Mouse (Mus musculus): ENCODE results near the gene 4833439L19Rik. TPM values are rescaled to one million over a fixed set of nuclear protein-coding genes. Genes with fewer than 3 reads are reported as not detected.
"Not testable (repeated sequence)": the region's sequence is repeated elsewhere in the genome, so short reads cannot be mapped to it uniquely, and the experiment has no call there.

4833439L19Rik gene
- 240 and 251 TPM in 2 replicates for polyA plus RNA-seq (2014; fragmentation: Nextera tagmentation; extraction: Ambion mirVana)

GRCm38 (mm10) chr13:54565201-54565581 is at the start of gene 4833439L19Rik:
Gene 4833439L19Rik (minus strand): TSS chr13:54565435.
- ATAC-seq (ENCODE audit: low read depth): peak; percentile 97
- 1% methylated on average over 26 of the region's 27 CpGs for WGBS

GRCm38 (mm10) chr13:54613141-54613540 is 47.9 kb upstream of the 4833439L19Rik start:
- H3K4me1 ChIP-seq (ENCODE audit: control insufficient read depth, insufficient read depth, low read length): peaks cover 25% of the 10 kb centered on the region
- H3K36me3 ChIP-seq (ENCODE audit: control insufficient read depth, insufficient read depth, low read length); H3K9me3 ChIP-seq (ENCODE audit: control insufficient read depth, low read length); H3K4me3 ChIP-seq (ENCODE audit: low read depth, low read length); H3K27me3 ChIP-seq (ENCODE audit: control insufficient read depth, insufficient read depth, low read length); ATAC-seq (ENCODE audit: low read depth); H3K27ac ChIP-seq (ENCODE audit: low read depth, low read length); H3K4me2 ChIP-seq (ENCODE audit: low read depth, low read length); H3K9ac ChIP-seq (replicated peaks; ENCODE audit: low read depth, low read length): not testable (repeated sequence)
- WGBS: 88% methylated on average over 8 of the region's 8 CpGs

More at GRCm38 (mm10) chr13:54565201-54565581, at the start of gene 4833439L19Rik:
- H3K36me3 ChIP-seq (ENCODE audit: control insufficient read depth, insufficient read depth, low read length): 0 out of 2 replicates have a peak, but pooled peaks cover 16% of the 10 kb centered on the region
- H3K27me3 ChIP-seq (ENCODE audit: control insufficient read depth, insufficient read depth, low read length): no peaks in the 10 kb centered on the region; the same call in 1 of the 2 replicates
- peak within 1 kb of the TSS; percentile 75 for H3K4me2 ChIP-seq (ENCODE audit: low read depth, low read length)
- H3K9ac ChIP-seq (replicated peaks; ENCODE audit: low read depth, low read length): peak within 1 kb of the TSS; percentile 92
- peak within 1 kb of the TSS; percentile 85 for H3K27ac ChIP-seq (ENCODE audit: low read depth, low read length)
- H3K4me1 ChIP-seq (ENCODE audit: control insufficient read depth, insufficient read depth, low read length): peaks cover 5% of the 10 kb centered on the region; the same call in 1 of the 2 replicates
- H3K4me3 ChIP-seq (ENCODE audit: low read depth, low read length): peak within 1 kb of the TSS; percentile 97
- no peaks in the 10 kb centered on the region for H3K9me3 ChIP-seq (ENCODE audit: control insufficient read depth, low read length)

- Histone ChIP-seq H3K9me3 (ENCODE audit: control insufficient read depth, low read length) (no peaks in the 10 kb centered on the region), H3K36me3 (ENCODE audit: control insufficient read depth, insufficient read depth, low read length) (peaks cover under 1% of the 10 kb centered on the region; the same call in 1 of the 2 replicates), H3K27me3 (ENCODE audit: control insufficient read depth, insufficient read depth, low read length) (no peaks in the 10 kb centered on the region), H3K4me2 (ENCODE audit: low read depth, low read length) (peak within 1 kb of the TSS; percentile 71), H3K9ac (replicated peaks; ENCODE audit: low read depth, low read length) (peak within 1 kb of the TSS; percentile 91), H3K4me1 (ENCODE audit: control insufficient read depth, insufficient read depth, low read length) (peaks cover 26% of the 10 kb centered on the region), H3K4me3 (ENCODE audit: low read depth, low read length) (peak within 1 kb of the TSS; percentile 75), H3K27ac (ENCODE audit: low read depth, low read length) (peak within 1 kb of the TSS; percentile 80)
- peak; percentile 72 for ATAC-seq (ENCODE audit: low read depth)
- under 1% methylated on average over 60 of the region's 66 CpGs for WGBS
These were observed 45.9 kb upstream of the 4833439L19Rik start, which contains the start of gene Cltb for GRCm38 (mm10) chr13:54610972-54611754. Gene Cltb (minus strand): TSS chr13:54611344.

GRCm38 (mm10) chr13:54610613-54610971 is 45.4 kb upstream of the 4833439L19Rik start:
- Histone ChIP-seq H3K4me3 (ENCODE audit: low read depth, low read length) (peak overlapping the region; percentile 75), H3K36me3 (ENCODE audit: control insufficient read depth, insufficient read depth, low read length) (peaks cover 6% of the 10 kb centered on the region; the same call in 1 of the 2 replicates), H3K9ac (replicated peaks; ENCODE audit: low read depth, low read length) (peak overlapping the region; percentile 91), H3K27ac (ENCODE audit: low read depth, low read length) (peak overlapping the region; percentile 80), H3K4me1 (ENCODE audit: control insufficient read depth, insufficient read depth, low read length) (peaks cover 26% of the 10 kb centered on the region), H3K9me3 (ENCODE audit: control insufficient read depth, low read length) (no peaks in the 10 kb centered on the region), H3K4me2 (ENCODE audit: low read depth, low read length) (peak overlapping the region; percentile 71), H3K27me3 (ENCODE audit: control insufficient read depth, insufficient read depth, low read length) (no peaks in the 10 kb centered on the region)
- ATAC-seq (ENCODE audit: low read depth): peak; percentile 25
- 5% methylated on average over 13 of the region's 13 CpGs for WGBS

GRCm38 (mm10) chr13:54609301-54609700 is 44.1 kb upstream of the 4833439L19Rik start:
- Histone ChIP-seq H3K4me2 (ENCODE audit: low read depth, low read length) (peak overlapping the region; percentile 40), H3K36me3 (ENCODE audit: control insufficient read depth, insufficient read depth, low read length) (peaks cover 9% of the 10 kb centered on the region; the same call in 1 of the 2 replicates), H3K27me3 (ENCODE audit: control insufficient read depth, insufficient read depth, low read length) (no peaks in the 10 kb centered on the region), H3K27ac (ENCODE audit: low read depth, low read length) (no peak overlapping the region), H3K4me1 (ENCODE audit: control insufficient read depth, insufficient read depth, low read length) (peaks cover 26% of the 10 kb centered on the region), H3K9me3 (ENCODE audit: control insufficient read depth, low read length) (no peaks in the 10 kb centered on the region), H3K9ac (replicated peaks; ENCODE audit: low read depth, low read length) (peak overlapping the region; percentile 44), H3K4me3 (ENCODE audit: low read depth, low read length) (0 out of 2 replicates have a peak overlapping the region, but pooled peaks have one; percentile 13)
- no peak for ATAC-seq (ENCODE audit: low read depth)
- 19% methylated on average over 1 of the region's 1 CpGs for WGBS

GRCm38 (mm10) chr13:54608666-54609065 is 43.4 kb upstream of the 4833439L19Rik start:
- H3K4me3 ChIP-seq (ENCODE audit: low read depth, low read length): peak overlapping the region; percentile 13; the same call in 1 of the 2 replicates
- 6% methylated on average over 8 of the region's 8 CpGs for WGBS
- H3K36me3 ChIP-seq (ENCODE audit: control insufficient read depth, insufficient read depth, low read length): peaks cover 9% of the 10 kb centered on the region; the same call in 1 of the 2 replicates
- no peak for ATAC-seq (ENCODE audit: low read depth)
- H3K4me1 ChIP-seq (ENCODE audit: control insufficient read depth, insufficient read depth, low read length): peaks cover 26% of the 10 kb centered on the region
- H3K4me2 ChIP-seq (ENCODE audit: low read depth, low read length): peak overlapping the region; percentile 40
- H3K9ac ChIP-seq (replicated peaks; ENCODE audit: low read depth, low read length): peak overlapping the region; percentile 44
- H3K27ac ChIP-seq (ENCODE audit: low read depth, low read length): no peak overlapping the region
- no peaks in the 10 kb centered on the region for H3K9me3 ChIP-seq (ENCODE audit: control insufficient read depth, low read length)
- H3K27me3 ChIP-seq (ENCODE audit: control insufficient read depth, insufficient read depth, low read length): no peaks in the 10 kb centered on the region

- Histone ChIP-seq H3K4me1 (ENCODE audit: control insufficient read depth, insufficient read depth, low read length) (peaks cover 26% of the 10 kb centered on the region), H3K4me3 (ENCODE audit: low read depth, low read length) (no peak overlapping the region), H3K4me2 (ENCODE audit: low read depth, low read length) (peak overlapping the region; percentile 40; the same call in 1 of the 2 replicates), H3K27me3 (ENCODE audit: control insufficient read depth, insufficient read depth, low read length) (no peaks in the 10 kb centered on the region), H3K9ac (replicated peaks; ENCODE audit: low read depth, low read length) (no peak overlapping the region), H3K9me3 (ENCODE audit: control insufficient read depth, low read length) (no peaks in the 10 kb centered on the region), H3K36me3 (ENCODE audit: control insufficient read depth, insufficient read depth, low read length) (peaks cover 9% of the 10 kb centered on the region; the same call in 1 of the 2 replicates), H3K27ac (ENCODE audit: low read depth, low read length) (no peak overlapping the region)
- 76% methylated on average over 3 of the region's 3 CpGs for WGBS
- ATAC-seq (ENCODE audit: low read depth): no peak
These were observed 42.8 kb upstream of the 4833439L19Rik start for GRCm38 (mm10) chr13:54608002-54608401.

GRCm38 (mm10) chr13:54607204-54607603 is 42.0 kb upstream of the 4833439L19Rik start:
- H3K27ac ChIP-seq (ENCODE audit: low read depth, low read length): no peak overlapping the region
- H3K9me3 ChIP-seq (ENCODE audit: control insufficient read depth, low read length): no peaks in the 10 kb centered on the region
- peaks cover 26% of the 10 kb centered on the region for H3K4me1 ChIP-seq (ENCODE audit: control insufficient read depth, insufficient read depth, low read length)
- no peak overlapping the region for H3K4me3 ChIP-seq (ENCODE audit: low read depth, low read length)
- H3K4me2 ChIP-seq (ENCODE audit: low read depth, low read length): no peak overlapping the region
- H3K9ac ChIP-seq (replicated peaks; ENCODE audit: low read depth, low read length): no peak overlapping the region
- peaks cover 9% of the 10 kb centered on the region; the same call in 1 of the 2 replicates for H3K36me3 ChIP-seq (ENCODE audit: control insufficient read depth, insufficient read depth, low read length)
- no peaks in the 10 kb centered on the region for H3K27me3 ChIP-seq (ENCODE audit: control insufficient read depth, insufficient read depth, low read length)
- no peak for ATAC-seq (ENCODE audit: low read depth)
- 78% methylated on average over 5 of the region's 5 CpGs for WGBS

GRCm38 (mm10) chr13:54605426-54605825 is 40.2 kb upstream of the 4833439L19Rik start:
- Histone ChIP-seq H3K27me3 (ENCODE audit: control insufficient read depth, insufficient read depth, low read length) (no peaks in the 10 kb centered on the region), H3K4me1 (ENCODE audit: control insufficient read depth, insufficient read depth, low read length) (peaks cover 18% of the 10 kb centered on the region), H3K36me3 (ENCODE audit: control insufficient read depth, insufficient read depth, low read length) (peaks cover 9% of the 10 kb centered on the region; the same call in 1 of the 2 replicates), H3K9ac (replicated peaks; ENCODE audit: low read depth, low read length) (no peak overlapping the region), H3K9me3 (ENCODE audit: control insufficient read depth, low read length) (no peaks in the 10 kb centered on the region), H3K4me2 (ENCODE audit: low read depth, low read length) (no peak overlapping the region), H3K27ac (ENCODE audit: low read depth, low read length) (no peak overlapping the region), H3K4me3 (ENCODE audit: low read depth, low read length) (no peak overlapping the region)
- no peak for ATAC-seq (ENCODE audit: low read depth)
- 80% methylated on average over 5 of the region's 5 CpGs for WGBS
